Mouse (Mus musculus): ENCODE data around the gene Duox2. TPM values are rescaled to one million over a fixed set of nuclear protein-coding genes. Genes with fewer than 3 reads are reported as not detected.

Gene Duox2
- polyA plus RNA-seq, 1 experiment from 2014 or later: 0.06 TPM

GRCm38 (mm10) chr2:122241226-122241625 is 57.0 kb downstream of the Duox2 start:
- H3K4me1 ChIP-seq (ENCODE audit: control insufficient read depth, insufficient read depth, low read length): no peaks in the 10 kb centered on the region
- H3K9me3 ChIP-seq (ENCODE audit: control insufficient read depth, low read depth, low read length): no peaks in the 10 kb centered on the region
- H3K4me2 ChIP-seq (replicated peaks; ENCODE audit: low read depth, low read length): no peak overlapping the region
- H3K4me3 ChIP-seq (ENCODE audit: low read depth, low read length): no peak overlapping the region
- H3K27ac ChIP-seq (ENCODE audit: low read length): no peak overlapping the region
- H3K9ac ChIP-seq (replicated peaks; ENCODE audit: low read depth, low read length): no peak overlapping the region
- no peaks in the 10 kb centered on the region for H3K27me3 ChIP-seq (ENCODE audit: control insufficient read depth, insufficient read depth, low read length)
- WGBS: 76% methylated on average over 4 of the region's 4 CpGs
- no peaks in the 10 kb centered on the region for H3K36me3 ChIP-seq (ENCODE audit: control insufficient read depth, insufficient read depth, low read length)
- ATAC-seq (ENCODE audit: insufficient number of reproducible peaks, insufficient read depth, low FRiP score, low read depth): no peak

GRCm38 (mm10) chr2:122240735-122241134 is 57.5 kb downstream of the Duox2 start:
- Histone ChIP-seq H3K9me3 (ENCODE audit: control insufficient read depth, low read depth, low read length) (no peaks in the 10 kb centered on the region), H3K4me3 (ENCODE audit: low read depth, low read length) (no peak overlapping the region), H3K9ac (replicated peaks; ENCODE audit: low read depth, low read length) (no peak overlapping the region), H3K36me3 (ENCODE audit: control insufficient read depth, insufficient read depth, low read length) (no peaks in the 10 kb centered on the region), H3K27me3 (ENCODE audit: control insufficient read depth, insufficient read depth, low read length) (no peaks in the 10 kb centered on the region), H3K27ac (ENCODE audit: low read length) (no peak overlapping the region), H3K4me2 (replicated peaks; ENCODE audit: low read depth, low read length) (no peak overlapping the region), H3K4me1 (ENCODE audit: control insufficient read depth, insufficient read depth, low read length) (no peaks in the 10 kb centered on the region)
- ATAC-seq (ENCODE audit: insufficient number of reproducible peaks, insufficient read depth, low FRiP score, low read depth): no peak

GRCm38 (mm10) chr2:122237891-122238470 is 60.3 kb downstream of the Duox2 start:
- 0 out of 2 replicates have a peak, but pooled peaks cover 2% of the 10 kb centered on the region for H3K4me1 ChIP-seq (ENCODE audit: control insufficient read depth, insufficient read depth, low read length)
- 90% methylated on average over 2 of the region's 2 CpGs for WGBS
- no peak overlapping the region for H3K27ac ChIP-seq (ENCODE audit: low read length)
- ATAC-seq (ENCODE audit: insufficient number of reproducible peaks, insufficient read depth, low FRiP score, low read depth): no peak
- no peak overlapping the region for H3K4me3 ChIP-seq (ENCODE audit: low read depth, low read length)
- no peaks in the 10 kb centered on the region for H3K36me3 ChIP-seq (ENCODE audit: control insufficient read depth, insufficient read depth, low read length)
- H3K9ac ChIP-seq (replicated peaks; ENCODE audit: low read depth, low read length): no peak overlapping the region
- H3K4me2 ChIP-seq (replicated peaks; ENCODE audit: low read depth, low read length): no peak overlapping the region
- no peaks in the 10 kb centered on the region for H3K27me3 ChIP-seq (ENCODE audit: control insufficient read depth, insufficient read depth, low read length)
- H3K9me3 ChIP-seq (ENCODE audit: control insufficient read depth, low read depth, low read length): no peaks in the 10 kb centered on the region

- H3K4me3 ChIP-seq (ENCODE audit: low read depth, low read length): no peak overlapping the region
- no peak for ATAC-seq (ENCODE audit: insufficient number of reproducible peaks, insufficient read depth, low FRiP score, low read depth)
- H3K4me2 ChIP-seq (replicated peaks; ENCODE audit: low read depth, low read length): no peak overlapping the region
These were observed 61.9 kb downstream of the Duox2 start for GRCm38 (mm10) chr2:122236321-122236720.

GRCm38 (mm10) chr2:122235425-122235824 is 62.8 kb downstream of the Duox2 start:
- peak overlapping the region; percentile 93 for H3K4me2 ChIP-seq (replicated peaks; ENCODE audit: low read depth, low read length)
- no peaks in the 10 kb centered on the region for H3K9me3 ChIP-seq (ENCODE audit: control insufficient read depth, low read depth, low read length)
- no peak overlapping the region for H3K9ac ChIP-seq (replicated peaks; ENCODE audit: low read depth, low read length)
- ATAC-seq (ENCODE audit: insufficient number of reproducible peaks, insufficient read depth, low FRiP score, low read depth): no peak
- H3K27ac ChIP-seq (ENCODE audit: low read length): no peak overlapping the region
- H3K36me3 ChIP-seq (ENCODE audit: control insufficient read depth, insufficient read depth, low read length): no peaks in the 10 kb centered on the region
- H3K4me3 ChIP-seq (ENCODE audit: low read depth, low read length): peak overlapping the region; percentile 56; the same call in 1 of the 2 replicates
- 0 out of 2 replicates have a peak, but pooled peaks cover 2% of the 10 kb centered on the region for H3K4me1 ChIP-seq (ENCODE audit: control insufficient read depth, insufficient read depth, low read length)
- no peaks in the 10 kb centered on the region for H3K27me3 ChIP-seq (ENCODE audit: control insufficient read depth, insufficient read depth, low read length)
- WGBS: 73% methylated on average over 2 of the region's 2 CpGs

More at GRCm38 (mm10) chr2:122236321-122236720, 61.9 kb downstream of the Duox2 start:
- Histone ChIP-seq H3K9ac (replicated peaks; ENCODE audit: low read depth, low read length) (no peak overlapping the region), H3K27me3 (ENCODE audit: control insufficient read depth, insufficient read depth, low read length) (no peaks in the 10 kb centered on the region), H3K9me3 (ENCODE audit: control insufficient read depth, low read depth, low read length) (no peaks in the 10 kb centered on the region), H3K4me1 (ENCODE audit: control insufficient read depth, insufficient read depth, low read length) (0 out of 2 replicates have a peak, but pooled peaks cover 2% of the 10 kb centered on the region), H3K36me3 (ENCODE audit: control insufficient read depth, insufficient read depth, low read length) (no peaks in the 10 kb centered on the region), H3K27ac (ENCODE audit: low read length) (no peak overlapping the region)

- Histone ChIP-seq H3K9ac (replicated peaks; ENCODE audit: low read depth, low read length) (peak within 1 kb of the TSS; percentile 25; the same call in 1 of the 2 replicates), H3K36me3 (ENCODE audit: control insufficient read depth, insufficient read depth, low read length) (no peaks in the 10 kb centered on the region), H3K27ac (ENCODE audit: low read length) (no peak within 1 kb of the TSS), H3K4me2 (replicated peaks; ENCODE audit: low read depth, low read length) (peak within 1 kb of the TSS; percentile 93), H3K9me3 (ENCODE audit: control insufficient read depth, low read depth, low read length) (no peaks in the 10 kb centered on the region), H3K4me3 (ENCODE audit: low read depth, low read length) (peak within 1 kb of the TSS; percentile 56), H3K4me1 (ENCODE audit: control insufficient read depth, insufficient read depth, low read length) (0 out of 2 replicates have a peak, but pooled peaks cover 2% of the 10 kb centered on the region), H3K27me3 (ENCODE audit: control insufficient read depth, insufficient read depth, low read length) (no peaks in the 10 kb centered on the region)
- WGBS: under 1% methylated on average over 35 of the region's 35 CpGs
- ATAC-seq (ENCODE audit: insufficient number of reproducible peaks, insufficient read depth, low FRiP score, low read depth): peak; percentile 93
These were observed 63.5 kb downstream of the Duox2 start, which contains the start of gene Sord for GRCm38 (mm10) chr2:122234611-122235288. Gene Sord (plus strand): TSS chr2:122234749.

GRCm38 (mm10) chr2:122233759-122234557 is 64.3 kb downstream of the Duox2 start:
- Histone ChIP-seq H3K27me3 (ENCODE audit: control insufficient read depth, insufficient read depth, low read length) (no peaks in the 10 kb centered on the region), H3K9ac (replicated peaks; ENCODE audit: low read depth, low read length) (peak overlapping the region; percentile 25; the same call in 1 of the 2 replicates), H3K4me3 (ENCODE audit: low read depth, low read length) (peak overlapping the region; percentile 56), H3K27ac (ENCODE audit: low read length) (no peak overlapping the region), H3K36me3 (ENCODE audit: control insufficient read depth, insufficient read depth, low read length) (no peaks in the 10 kb centered on the region), H3K4me2 (replicated peaks; ENCODE audit: low read depth, low read length) (peak overlapping the region; percentile 93), H3K9me3 (ENCODE audit: control insufficient read depth, low read depth, low read length) (no peaks in the 10 kb centered on the region), H3K4me1 (ENCODE audit: control insufficient read depth, insufficient read depth, low read length) (0 out of 2 replicates have a peak, but pooled peaks cover 2% of the 10 kb centered on the region)
- 0 out of 2 replicates have a peak, but pooled peaks have one; percentile 2 for ATAC-seq (ENCODE audit: insufficient number of reproducible peaks, insufficient read depth, low FRiP score, low read depth)
- 6% methylated on average over 26 of the region's 26 CpGs for WGBS

- H3K4me3 ChIP-seq (ENCODE audit: low read depth, low read length): no peak overlapping the region
- 0 out of 2 replicates have a peak overlapping the region, but pooled peaks have one; percentile 93 for H3K4me2 ChIP-seq (replicated peaks; ENCODE audit: low read depth, low read length)
- H3K36me3 ChIP-seq (ENCODE audit: control insufficient read depth, insufficient read depth, low read length): no peaks in the 10 kb centered on the region
- ATAC-seq (ENCODE audit: insufficient number of reproducible peaks, insufficient read depth, low FRiP score, low read depth): no peak
- 51% methylated on average over 5 of the region's 5 CpGs for WGBS
- H3K27ac ChIP-seq (ENCODE audit: low read length): no peak overlapping the region
- H3K4me1 ChIP-seq (ENCODE audit: control insufficient read depth, insufficient read depth, low read length): 0 out of 2 replicates have a peak, but pooled peaks cover 2% of the 10 kb centered on the region
- H3K9me3 ChIP-seq (ENCODE audit: control insufficient read depth, low read depth, low read length): no peaks in the 10 kb centered on the region
- no peaks in the 10 kb centered on the region for H3K27me3 ChIP-seq (ENCODE audit: control insufficient read depth, insufficient read depth, low read length)
- H3K9ac ChIP-seq (replicated peaks; ENCODE audit: low read depth, low read length): no peak overlapping the region
These were observed 64.9 kb downstream of the Duox2 start for GRCm38 (mm10) chr2:122233341-122233740.

Measured in stomach, embryonic 14.5 days (tissue).